Mouse (Mus musculus) T-cell, adult 2 months (primary cell): ENCODE results near the gene Itprid2.

ENCODE experiments used
- DNase-seq: peaks from one replicate; pipeline ENCODE4 v3.0.0; 2022; ENCODE audit warnings: low spot score

The Itprid2 gene

DNA sequence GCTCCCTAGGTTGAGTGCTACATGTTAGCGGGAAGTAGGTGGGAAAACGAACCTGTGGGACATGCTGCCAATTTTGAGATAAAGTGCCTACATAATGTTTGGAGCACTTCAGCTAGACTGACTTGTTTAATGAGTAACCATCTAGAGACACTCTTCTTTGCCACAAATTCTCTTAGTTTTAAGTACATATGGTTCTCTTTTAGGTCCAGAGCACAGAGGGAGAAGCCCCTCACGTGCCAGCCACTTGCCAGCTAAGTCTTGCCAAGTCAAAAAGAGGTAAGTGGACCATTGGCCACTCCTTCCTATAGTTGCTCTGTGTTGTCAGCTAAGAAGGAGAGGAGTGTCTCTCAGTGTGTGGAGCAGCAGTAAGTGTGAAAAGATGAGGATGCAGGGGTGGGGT lies 16.0 kb downstream of the Itprid2 start:
- no peak for DNase-seq

DNA sequence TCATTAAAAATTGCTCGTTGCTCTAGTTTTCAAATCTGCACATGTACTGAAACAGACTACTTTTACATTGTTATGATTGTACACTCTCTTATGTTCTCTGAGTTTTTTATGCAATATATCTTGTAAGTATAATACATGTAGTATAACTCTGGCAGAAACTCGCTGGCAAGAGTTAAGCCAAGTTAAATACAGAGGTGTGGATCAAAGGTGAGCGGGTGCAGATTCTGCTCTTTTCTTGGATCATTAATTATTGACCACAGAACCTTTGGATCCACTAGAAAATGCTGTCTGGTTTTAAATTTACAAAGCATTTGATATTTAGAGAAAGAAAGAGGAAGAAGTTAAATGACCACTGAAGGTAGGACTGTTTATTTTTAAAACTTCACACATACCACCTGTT lies 16.5 kb downstream of the Itprid2 start:
- DNase-seq = no peak

DNA sequence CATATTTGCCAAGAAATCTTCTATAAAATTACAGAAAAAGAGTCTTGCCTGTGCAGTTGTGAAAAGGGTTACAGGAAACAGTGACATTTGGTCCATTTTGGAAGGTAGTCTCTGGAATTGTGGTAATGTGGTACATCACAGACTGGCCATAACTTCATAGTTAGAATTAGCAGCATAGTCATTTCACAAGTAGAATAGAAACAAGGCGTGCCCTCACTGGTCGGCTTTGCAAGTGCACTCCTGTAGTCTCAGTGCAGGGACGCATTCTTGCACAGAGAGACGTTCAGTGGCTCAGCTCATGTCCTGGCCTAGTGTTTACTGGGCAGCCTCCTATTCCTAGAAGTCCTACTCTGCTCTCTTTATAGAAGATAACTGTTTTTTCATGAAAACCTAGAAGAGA lies 17.4 kb downstream of the Itprid2 start:
- DNase-seq = no peak

DNA sequence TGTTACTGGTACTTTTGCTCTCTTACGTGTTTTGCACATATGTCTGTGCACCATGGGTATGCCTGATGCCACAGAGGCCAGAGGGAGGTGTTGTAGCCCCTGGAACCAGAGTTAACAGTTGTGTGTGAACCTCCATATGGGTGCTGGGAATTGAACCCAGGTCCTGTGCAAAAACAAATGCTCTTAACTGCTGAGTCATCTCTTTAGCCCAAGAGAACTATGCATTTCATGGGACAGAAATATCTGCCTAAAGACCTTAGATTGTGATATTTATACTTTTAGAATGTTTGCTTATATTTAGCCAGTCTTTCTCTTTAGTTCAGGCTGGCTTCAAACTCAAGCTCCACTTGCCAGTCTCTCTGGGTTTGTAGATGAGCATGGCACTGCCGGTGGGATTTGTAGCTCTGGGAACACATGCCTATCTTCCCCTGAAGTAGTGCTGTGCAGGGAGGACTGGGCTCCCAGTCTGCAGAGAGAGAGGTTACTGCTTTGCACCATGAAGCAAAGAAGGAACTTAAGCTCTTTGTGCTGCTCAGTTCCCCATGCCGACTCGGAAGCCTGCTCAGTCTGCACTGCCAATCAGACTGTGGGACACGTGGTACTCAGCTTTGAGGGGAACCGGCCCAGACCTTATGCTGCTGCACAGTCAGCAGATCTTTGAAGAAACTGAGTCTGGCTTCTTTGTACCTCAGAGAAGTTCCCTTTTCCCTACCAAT lies 18.1 kb downstream of the Itprid2 start:
- DNase-seq = no peak

DNA sequence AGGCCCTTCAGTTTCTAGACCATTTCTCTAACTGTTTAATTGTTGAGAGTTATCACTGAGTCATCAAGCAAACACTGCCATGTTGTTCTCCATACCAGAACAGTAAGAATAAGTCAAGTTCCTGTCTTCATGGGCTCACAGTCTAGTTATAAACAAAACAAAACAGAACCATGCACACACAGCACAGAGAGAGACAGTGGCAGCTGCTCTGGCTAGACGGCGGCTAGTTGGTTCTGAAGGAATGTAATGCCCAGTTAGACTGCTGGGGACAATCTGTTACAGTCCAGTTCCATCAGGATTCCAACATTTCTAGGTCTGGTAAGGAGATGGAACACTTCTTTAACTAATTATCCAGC lies 18.6 kb downstream of the Itprid2 start:
- no peak for DNase-seq

DNA sequence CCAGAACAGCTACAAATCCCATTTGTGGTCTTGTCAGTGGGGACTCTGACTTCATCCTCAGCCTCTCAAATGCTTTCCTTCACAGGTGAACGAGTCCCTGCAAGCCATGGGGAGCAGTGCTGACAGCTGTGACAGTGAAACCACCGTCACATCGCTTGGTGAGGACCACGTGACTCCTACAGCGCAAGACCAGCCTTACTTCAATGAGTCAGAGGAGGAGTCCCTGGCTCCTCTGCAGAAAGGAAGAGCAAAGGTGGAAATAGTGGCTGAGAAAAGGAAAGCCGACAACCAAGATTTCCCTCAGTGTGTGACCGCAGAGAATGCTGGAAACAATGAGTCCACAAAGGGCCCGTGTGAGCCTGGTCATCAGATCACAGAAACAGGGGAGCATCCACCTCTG lies 21.9 kb downstream of the Itprid2 start:
- DNase-seq = no peak

DNA sequence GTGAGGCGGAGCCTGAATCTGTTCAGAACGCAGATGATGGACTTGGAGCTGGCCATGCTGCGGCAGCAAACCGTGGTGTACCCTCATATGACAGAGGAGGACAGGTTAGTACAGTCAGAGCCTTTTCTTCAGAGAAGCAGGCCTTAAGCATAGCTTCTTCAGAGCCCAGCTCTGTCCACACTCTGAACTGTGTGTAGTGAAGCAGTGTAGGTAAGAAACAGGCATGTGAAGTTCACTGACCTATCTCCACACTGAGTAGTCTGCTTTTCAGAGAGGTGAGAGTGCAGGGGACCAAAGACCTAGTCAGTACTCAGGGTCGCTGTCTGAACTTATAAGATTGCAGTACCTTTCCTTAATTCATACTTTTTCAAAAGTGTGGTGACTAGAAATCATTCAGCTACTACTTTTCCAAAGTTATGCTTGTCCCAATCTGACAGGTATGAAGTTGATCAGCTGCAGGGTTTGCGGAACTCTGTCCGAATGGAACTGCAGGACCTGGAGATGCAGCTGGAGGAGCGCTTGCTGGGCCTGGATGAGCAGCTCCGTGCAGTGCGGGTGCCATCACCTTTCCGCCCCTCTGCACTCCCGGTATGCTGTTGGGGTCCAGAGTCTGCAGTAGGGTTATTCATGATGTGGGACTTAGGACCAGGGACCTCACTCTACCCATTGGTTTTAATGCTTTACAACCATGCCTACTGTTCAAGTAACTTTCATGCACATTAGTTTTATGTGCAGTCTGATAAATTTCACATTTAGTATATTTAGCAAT lies 25.4 kb downstream of the Itprid2 start:
- no peak for DNase-seq

DNA sequence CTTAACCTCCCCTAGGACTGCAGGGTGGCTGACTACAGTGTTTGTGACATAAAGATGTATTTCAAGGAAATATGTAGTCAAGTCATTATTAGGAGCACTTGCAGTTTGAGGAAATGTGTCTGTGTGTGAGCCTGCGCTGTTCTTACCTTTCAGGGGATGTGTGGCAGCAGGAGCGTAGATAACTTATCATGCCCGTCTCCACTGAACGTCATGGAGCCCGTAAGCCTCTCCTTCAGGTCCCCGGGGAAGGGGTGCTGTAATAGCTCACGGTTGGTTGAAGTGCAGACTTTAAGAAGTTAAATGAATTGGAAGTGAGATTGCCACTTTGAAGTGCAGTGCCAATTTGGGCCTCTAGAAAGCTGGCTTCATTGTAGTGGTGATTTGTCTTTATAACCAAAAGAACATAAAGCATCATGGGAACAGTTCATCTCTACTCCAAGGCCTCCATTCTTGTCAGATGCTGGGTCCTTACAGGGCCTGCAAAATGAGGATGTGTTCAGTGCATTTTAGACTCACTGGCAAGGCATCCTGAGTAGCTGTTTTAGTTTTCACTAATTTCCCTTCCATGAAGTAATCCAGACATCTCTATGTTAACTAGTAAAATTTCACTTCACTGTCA lies 26.4 kb downstream of the Itprid2 start:
- DNase-seq = no peak

DNA sequence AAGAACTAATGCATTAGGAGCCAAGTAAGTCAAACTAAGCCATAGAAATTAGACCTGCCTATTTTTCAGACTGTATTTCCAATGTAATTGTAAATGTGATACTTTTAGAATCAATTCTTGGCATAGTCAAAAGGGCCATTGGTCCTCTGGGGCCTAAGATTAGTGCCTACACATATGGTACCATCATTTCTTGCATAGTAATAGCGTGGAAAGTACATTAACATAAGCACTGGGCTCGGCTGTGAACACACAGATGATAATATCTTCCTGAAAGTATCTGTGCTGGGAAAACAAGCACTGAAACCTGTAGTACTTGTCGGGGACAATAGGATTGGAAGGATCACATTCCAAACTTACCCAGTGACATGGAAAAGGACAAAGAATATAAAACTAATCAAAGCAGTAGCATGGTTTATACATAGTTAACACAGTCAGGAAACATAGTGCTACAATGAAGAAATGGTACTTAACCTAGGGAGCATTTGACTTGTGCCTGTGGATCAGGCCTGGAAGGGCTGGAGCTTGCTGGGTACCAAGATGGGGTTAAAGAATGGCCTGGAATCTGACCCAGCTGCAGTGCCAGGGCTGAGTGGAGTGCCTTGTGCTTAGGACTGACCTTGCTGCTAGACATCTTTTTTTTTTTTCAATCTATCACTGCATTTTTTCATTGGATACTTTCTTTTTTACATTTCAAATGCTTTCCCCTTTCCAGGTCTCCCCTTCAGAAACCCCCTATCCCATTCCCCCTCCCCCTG lies 29.6 kb downstream of the Itprid2 start:
- no peak for DNase-seq

DNA sequence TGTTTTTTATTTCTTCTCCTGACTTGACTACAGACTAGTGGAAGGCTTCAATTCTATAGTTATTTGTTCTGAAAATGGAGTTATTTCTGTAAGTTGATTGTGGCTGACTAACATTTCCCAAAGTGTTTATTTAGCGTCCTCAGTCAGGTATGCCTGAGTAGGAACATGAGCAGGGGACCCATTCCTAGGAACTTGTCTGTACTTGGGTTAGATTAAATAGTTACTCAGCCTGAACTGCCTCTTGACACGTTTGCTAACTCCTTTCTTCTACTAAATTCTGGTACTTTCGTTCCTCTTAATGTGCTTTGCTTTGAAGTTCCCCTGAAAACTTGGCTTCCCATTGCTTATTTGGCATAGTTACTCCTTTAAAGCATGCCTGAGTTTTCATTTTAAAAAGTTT lies 30.3 kb downstream of the Itprid2 start:
- DNase-seq = no peak

DNA sequence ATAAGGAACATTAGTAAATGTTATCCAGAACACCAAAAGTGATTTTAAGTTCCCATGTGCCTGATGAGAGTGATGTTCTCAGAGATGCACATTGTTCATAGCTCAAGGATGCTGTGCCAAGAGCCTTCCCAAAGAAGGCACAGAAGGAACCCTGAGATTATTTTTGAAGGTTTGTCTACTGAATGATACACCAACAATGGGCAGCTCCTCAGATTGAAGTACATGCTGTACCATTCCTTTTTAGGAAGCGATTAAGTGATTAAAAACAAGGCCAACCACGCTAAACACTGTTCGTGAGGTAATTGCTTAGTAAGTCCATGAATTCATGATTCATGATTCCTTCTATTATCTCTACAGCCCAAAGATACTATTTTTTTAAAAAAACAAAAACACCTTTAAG lies 40.1 kb downstream of the Itprid2 start:
- DNase-seq = no peak

DNA sequence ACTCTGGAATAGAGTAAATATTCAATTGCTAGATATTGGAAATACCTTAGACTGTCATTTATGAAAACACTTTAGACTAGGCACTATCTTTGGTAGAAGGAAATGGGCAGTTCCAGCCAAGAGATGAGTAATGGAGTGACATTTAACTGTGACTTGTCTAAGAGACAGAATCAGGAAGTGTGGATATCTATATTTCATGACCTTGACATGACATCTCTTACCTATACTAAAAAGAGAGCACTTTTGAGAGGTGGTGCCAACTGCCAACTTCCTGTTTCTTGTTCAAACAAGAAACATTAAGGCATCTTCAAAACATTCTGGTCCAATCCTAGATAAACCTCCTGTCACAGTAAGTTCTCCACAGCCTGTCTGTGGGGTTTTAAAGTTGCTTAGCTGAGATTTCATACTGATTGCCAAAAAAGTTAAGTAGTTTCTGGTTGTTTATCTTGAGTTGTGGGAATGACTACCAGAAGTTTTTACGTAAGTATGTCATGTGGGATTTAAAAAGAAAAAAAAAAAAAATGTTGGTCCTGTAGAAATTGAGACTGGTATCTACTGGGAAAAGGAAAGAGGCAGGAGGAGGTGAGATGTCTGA lies 42.6 kb downstream of the Itprid2 start:
- no peak for DNase-seq

DNA sequence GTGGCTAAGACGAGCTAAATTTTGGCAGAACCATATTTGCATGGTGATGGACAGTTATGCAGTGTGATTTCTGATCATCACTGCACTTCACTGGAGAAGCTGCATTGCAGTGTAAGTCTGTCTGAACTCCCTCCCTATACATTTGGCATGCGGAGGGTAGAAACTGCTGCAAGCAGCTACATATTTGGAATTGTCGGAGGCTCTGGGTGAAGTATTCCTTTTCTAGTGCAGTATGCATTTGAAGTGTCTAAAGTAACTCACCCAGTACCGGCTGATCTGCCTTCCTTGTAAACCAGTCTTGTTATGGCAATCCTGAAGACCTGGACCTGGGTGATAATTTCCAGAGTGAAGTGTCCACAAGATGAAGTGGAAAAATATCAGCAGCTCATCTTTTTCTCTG lies 46.5 kb downstream of the Itprid2 start:
- no peak for DNase-seq

DNA sequence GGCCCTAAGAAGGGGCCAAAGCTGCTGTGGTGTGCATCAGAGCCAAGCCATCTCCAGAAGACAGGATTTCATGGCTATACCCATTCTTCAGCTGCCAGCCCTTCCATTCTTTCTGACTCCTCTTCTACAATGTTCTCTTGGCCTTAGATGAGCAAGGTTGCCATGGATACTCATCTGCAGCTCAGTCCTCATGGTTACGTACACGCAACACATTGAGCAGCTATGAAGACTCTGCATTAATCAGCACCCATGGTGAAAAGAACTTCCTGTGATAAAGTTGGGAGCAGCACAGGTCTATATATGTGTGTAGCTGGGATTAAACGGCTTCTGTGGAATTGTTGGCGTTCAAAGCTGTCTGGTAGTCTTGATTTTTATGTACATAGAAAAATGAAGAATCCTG lies 48.1 kb downstream of the Itprid2 start:
- DNase-seq = no peak

DNA sequence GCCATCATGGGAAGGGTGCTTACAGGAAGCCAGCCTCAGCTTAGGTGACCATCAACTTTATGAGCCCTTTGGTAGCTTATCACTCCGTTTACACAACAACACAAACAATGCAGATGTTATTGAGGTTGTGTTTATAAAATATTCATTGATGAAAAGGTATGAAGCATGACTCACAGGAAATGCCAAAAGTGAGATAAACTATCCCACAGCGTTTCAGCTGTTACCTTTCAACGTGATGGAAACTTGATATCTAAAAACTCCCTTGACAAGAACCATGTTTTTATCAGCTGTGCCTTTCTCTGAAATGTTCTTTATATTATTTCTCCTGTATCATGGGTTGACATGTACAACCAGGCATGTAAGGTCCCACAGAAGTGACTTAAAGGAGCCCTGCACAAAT lies 55.7 kb downstream of the Itprid2 start:
- no peak for DNase-seq

DNA sequence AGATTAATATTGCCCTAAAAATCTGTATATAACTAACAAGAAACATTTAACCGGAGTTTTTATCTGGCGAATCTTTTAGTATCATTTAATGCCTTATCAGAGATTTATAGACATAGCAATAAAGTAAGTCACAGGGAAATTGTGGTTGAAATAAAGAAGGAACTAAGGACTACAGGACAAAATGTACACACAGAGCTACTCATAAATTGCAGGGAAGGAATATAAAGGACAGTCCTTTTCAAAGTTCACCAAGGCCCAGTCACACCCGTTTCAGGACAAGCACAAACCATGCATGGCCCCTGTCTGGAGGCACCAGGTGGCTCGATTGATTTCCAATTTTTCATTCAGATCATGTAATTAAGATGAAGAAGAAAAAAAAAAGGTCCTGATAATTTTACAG lies 60.0 kb downstream of the Itprid2 start:
- DNase-seq = no peak

DNA sequence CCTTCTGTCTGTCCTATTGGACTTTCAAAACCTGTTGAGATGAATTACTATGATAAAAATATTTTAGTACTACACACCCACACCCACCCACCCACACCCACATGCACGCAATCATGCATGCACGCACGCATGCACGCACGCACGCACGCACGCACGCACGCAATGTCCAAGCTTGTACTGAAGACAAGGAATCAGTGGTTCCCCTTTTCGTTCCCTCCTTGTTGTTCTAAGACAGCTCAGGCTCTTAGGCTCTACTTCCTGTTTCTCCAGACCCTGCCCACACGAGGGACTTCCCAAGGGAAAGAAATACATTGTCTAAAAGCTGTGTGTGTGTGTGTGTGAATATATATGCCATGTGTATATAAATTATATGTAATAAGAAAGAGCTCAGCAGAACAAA lies 60.8 kb downstream of the Itprid2 start:
- DNase-seq = no peak

DNA sequence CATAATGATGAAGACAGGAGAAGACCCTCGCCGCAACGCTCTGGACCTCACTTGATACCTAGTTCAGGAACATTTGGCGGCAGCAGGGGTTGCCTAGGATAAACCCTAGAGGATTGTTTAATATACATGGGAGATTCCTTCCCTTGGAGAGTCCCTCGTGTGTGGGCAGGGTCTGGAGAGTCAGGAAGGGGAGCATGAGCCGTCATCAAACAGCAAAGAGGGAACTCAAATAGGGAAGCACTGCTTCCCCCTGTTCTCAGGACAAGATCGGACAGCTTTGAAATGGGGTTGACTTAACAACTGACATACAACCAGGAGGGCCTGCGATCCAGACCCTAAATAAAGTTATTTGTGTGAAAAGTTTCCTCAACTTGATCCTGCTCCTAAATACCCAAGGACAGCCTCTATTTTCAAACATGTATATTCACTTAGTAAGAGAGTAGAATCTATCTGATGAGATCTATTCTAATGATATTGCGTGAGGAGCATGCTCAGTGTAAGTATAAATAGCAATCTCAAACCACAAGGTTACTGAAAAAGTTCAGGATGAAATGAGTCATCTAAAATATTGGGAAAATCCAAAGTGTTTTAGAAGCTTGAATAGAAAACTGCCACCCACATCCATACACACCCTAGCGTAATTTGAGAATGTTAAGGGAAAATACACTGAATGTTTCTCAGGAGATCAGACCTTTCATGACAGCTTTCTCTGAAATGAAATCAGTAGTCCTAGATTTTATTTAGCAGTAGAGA lies 61.5 kb downstream of the Itprid2 start:
- DNase-seq = no peak

DNA sequence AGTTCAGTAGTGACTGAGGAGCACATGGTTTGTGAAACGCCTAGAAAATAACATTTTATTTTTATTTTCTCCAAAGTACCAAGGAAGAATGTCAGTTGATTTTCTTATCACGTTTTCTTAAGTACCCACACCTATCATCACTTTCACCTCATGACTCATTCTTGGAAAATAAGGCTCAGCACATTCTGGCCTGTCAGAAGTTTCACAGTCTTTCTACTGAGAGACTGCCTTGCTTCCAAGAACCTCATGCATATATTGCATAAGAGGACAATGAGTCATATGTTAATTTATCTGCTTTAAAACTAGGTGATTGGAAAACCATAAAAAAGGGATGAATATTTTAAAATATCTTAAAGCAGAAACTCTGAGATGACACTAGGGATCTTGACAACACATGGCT lies 63.0 kb downstream of the Itprid2 start:
- no peak for DNase-seq

DNA sequence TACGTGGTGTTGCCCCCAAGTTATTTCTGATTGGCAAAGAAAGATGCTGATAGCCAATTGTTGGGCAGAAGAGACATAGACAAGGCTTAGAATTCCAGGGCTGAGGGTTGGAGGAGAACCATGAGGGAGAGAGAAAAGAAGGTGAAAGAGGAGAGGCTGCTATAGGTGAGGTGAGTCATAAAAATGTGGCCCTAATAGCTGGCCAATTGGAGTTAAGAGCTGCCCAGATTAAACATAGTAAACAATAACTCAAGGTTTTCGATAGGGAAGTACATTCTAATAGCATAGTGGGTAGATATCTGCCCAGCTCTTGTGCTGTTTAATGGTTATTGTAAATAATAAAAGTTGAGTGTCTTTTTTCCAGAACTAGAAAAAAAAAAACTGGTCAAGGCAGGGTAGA lies 69.6 kb downstream of the Itprid2 start:
- DNase-seq = no peak

DNA sequence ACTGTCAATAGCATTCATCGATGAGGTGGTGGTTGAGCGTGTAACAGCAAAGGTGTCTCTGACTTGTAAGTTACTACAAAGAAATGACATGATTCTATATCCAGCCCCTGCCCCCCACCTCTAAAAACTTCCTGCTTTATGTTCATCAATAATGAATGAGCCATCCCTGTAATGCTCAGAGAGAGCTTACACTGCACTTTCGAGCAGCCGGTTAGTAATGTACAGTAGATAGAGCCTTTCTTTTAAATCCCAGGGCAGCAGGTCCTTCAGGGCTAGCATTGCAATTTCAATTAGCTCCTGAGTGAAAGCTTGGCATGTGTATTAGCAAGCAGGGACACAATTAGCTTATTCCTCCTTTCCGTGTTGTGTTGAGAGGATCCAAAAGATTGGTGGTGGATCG lies 72.4 kb downstream of the Itprid2 start, which contains the start of gene Ppp1r1c:
TSS of gene Ppp1r1c (plus strand) at position 206 of the 400 bp plus-strand sequence.
- no peak for DNase-seq
